Mouse (Mus musculus) bone marrow, adult 2 months (tissue): ENCODE measurements at regions not wholly inside any gene's neighbourhood (a gene's known extent, or its start where the extent isn't known, plus 50 kb on each side); places are given as distances from the start of the nearest gene placed in this dataset.

Experiments used
- CTCF ChIP-seq: fragments of 200-500 bp; IDR thresholded peaks from 2 replicates; pipeline ENCODE4 v1.5.1; 2011; ENCODE audit warnings: low read length, control low read depth; ENCODE audit not compliant: control insufficient read depth, insufficient read depth
- POLR2A ChIP-seq: fragments of 200-500 bp; IDR thresholded peaks from 2 replicates; pipeline ENCODE4 v1.6.1; 2011; ENCODE audit warnings: low read depth, mild to moderate bottlenecking, control low read depth, low read length, borderline replicate concordance; ENCODE audit not compliant: control insufficient read depth

- TF ChIP-seq CTCF, result no peak
- no peak for TF ChIP-seq POLR2A
Measured at GRCm38 (mm10) chr13:52252303-52252702, 278.8 kb downstream of the Diras2 start.
